ENCODE assay signal across 8 mouse cellular contexts in the genomic region with DNA sequence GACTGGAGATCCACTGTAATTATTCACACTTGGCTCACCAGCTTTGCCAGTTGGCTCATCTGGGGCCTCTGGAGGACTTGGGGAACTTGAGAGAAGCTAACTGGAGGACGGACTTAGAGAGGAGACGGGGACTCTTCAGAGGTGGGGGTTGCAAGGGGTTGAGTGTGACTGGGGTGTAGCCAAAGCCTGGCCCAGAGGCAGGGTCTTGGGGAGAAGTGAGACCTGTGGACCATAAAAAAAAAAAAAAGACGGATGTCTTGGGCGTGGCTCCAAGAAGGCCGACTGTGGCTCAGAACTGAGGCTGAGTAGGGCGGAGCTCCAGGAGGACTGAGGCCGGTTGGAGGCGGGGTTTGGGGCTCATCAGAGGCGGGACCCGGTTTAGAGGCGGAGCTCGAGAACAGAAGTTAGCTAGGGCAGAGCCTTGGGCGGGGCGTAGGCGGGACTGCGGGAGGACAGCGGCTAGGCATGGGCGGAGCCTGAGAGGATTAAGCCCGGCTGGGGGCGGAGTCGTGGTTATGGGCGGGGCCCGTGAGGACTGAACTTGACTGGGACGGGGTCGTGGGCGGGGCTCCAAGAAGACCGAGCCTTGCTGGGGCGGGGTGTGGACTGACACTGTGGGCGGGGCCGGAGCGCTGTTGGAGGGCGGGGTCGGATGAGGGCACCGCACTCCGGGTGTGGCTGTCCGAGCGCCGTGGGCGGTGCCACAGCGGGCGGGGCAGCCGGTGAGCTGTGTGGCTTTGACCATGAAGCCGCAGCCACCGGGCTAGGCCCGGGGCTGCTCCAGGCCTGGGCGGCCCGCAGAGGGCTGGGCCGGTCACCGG. TPM values are rescaled to one million over a fixed set of nuclear protein-coding genes. Genes with fewer than 3 reads are reported as not detected.
DNase-seq lines count a peak whose midpoint lies in the region; ATAC-seq and TF ChIP-seq lines count a peak whose summit lies in the region.

A gene (plus strand): TSS at position 638 of the 821 bp plus-strand sequence.

- H3K4me3 ChIP-seq in embryonic facial prominence, embryonic 13.5 days: peak within 1 kb of the TSS; percentile 60
- H3K4me3 ChIP-seq in kidney, adult 2 months (ENCODE audit: insufficient read depth, low read depth, low read length): peak within 1 kb of the TSS; percentile 60
- peak within 1 kb of the TSS; percentile 57 for H3K4me3 ChIP-seq in limb, embryonic 12.5 days (replicated peaks)
- peak within 1 kb of the TSS; percentile 61 for H3K4me3 ChIP-seq in midbrain, embryonic 15.5 days
- H3K4me3 ChIP-seq in spleen, adult 2 months (ENCODE audit: extremely low read depth, insufficient read depth, insufficient read length): peak within 1 kb of the TSS; percentile 59

- H3K4me1 ChIP-seq in embryonic facial prominence, embryonic 13.5 days: peaks cover 12% of the 10 kb centered on the region
- H3K4me1 ChIP-seq in kidney, adult 2 months (ENCODE audit: control insufficient read depth, insufficient read depth, low read length): peaks cover 5% of the 10 kb centered on the region; the same call in 1 of the 2 replicates
- peaks cover 17% of the 10 kb centered on the region for H3K4me1 ChIP-seq in limb, embryonic 12.5 days (replicated peaks)
- H3K4me1 ChIP-seq in midbrain, embryonic 15.5 days: peaks cover 20% of the 10 kb centered on the region
- peaks cover 6% of the 10 kb centered on the region for H3K4me1 ChIP-seq in spleen, adult 2 months (ENCODE audit: control insufficient read depth, insufficient read depth, insufficient read length)

- TF ChIP-seq CTCF in kidney, adult 2 months (conservative IDR thresholded peaks at IDR 0.05; ENCODE audit: insufficient read depth, insufficient read length, low read depth, low read length): no peak
- TF ChIP-seq CTCF in spleen, adult 2 months (IDR thresholded peaks at IDR 0.05; ENCODE audit: extremely low read depth, insufficient read depth, insufficient read length, insufficient replicate concordance): no peak

- 2% methylated on average over 46 of the region's 49 CpGs for WGBS in embryonic facial prominence, embryonic 13.5 days
- 2% methylated on average over 49 of the region's 49 CpGs for WGBS in kidney, adult 2 months
- WGBS in limb, embryonic 12.5 days: 2% methylated on average over 49 of the region's 49 CpGs
- WGBS in midbrain, embryonic 15.5 days: 3% methylated on average over 49 of the region's 49 CpGs
- 4% methylated on average over 48 of the region's 49 CpGs for WGBS in spleen, adult 2 months

- peaks cover 43% of the 10 kb centered on the region for H3K27me3 ChIP-seq in embryonic facial prominence, embryonic 13.5 days
- no peaks in the 10 kb centered on the region for H3K27me3 ChIP-seq in kidney, adult 2 months (replicated peaks; ENCODE audit: control insufficient read depth, insufficient read depth, low read length)
- H3K27me3 ChIP-seq in limb, embryonic 12.5 days: peaks cover 68% of the 10 kb centered on the region
- H3K27me3 ChIP-seq in midbrain, embryonic 15.5 days (replicated peaks): peaks cover 6% of the 10 kb centered on the region
- peaks cover 5% of the 10 kb centered on the region for H3K27me3 ChIP-seq in spleen, adult 2 months (ENCODE audit: control insufficient read depth, insufficient read depth, low read length)

- DNase-seq in 3134 (ENCODE audit: extremely low read depth, insufficient read length, low spot score): peak; percentile 100
- DNase-seq in adrenal gland, postnatal 36 days: peak; percentile 98 to 99
- DNase-seq in heart, adult 18-20 months: peak; percentile 97 to 98
- peak; percentile 98 for DNase-seq in kidney, adult 2 months
- peak; percentile 82 to 88 for DNase-seq in spleen, adult 2 months (ENCODE audit: low read depth in 1 of 2, low spot score in 2 of 2)

- H3K4me2 ChIP-seq in embryonic facial prominence, embryonic 13.5 days: peak within 1 kb of the TSS; percentile 99
- peak within 1 kb of the TSS; percentile 97 for H3K4me2 ChIP-seq in limb, embryonic 12.5 days
- H3K4me2 ChIP-seq in midbrain, embryonic 15.5 days: peak within 1 kb of the TSS; percentile 97

- ATAC-seq in embryonic facial prominence, embryonic 13.5 days (ENCODE audit: insufficient number of reproducible peaks, insufficient read depth, low FRiP score, low TSS enrichment, low read depth): peak; percentile 77
- ATAC-seq in limb, embryonic 12.5 days (ENCODE audit: insufficient number of reproducible peaks, insufficient read depth, low FRiP score, low TSS enrichment, low read depth): peak; percentile 61
- ATAC-seq in midbrain, embryonic 15.5 days (replicated peaks): peak; percentile 84

- no peaks in the 10 kb centered on the region for H3K9me3 ChIP-seq in embryonic facial prominence, embryonic 13.5 days
- H3K9me3 ChIP-seq in limb, embryonic 12.5 days: no peaks in the 10 kb centered on the region
- no peaks in the 10 kb centered on the region for H3K9me3 ChIP-seq in midbrain, embryonic 15.5 days

- TF ChIP-seq POLR2A in kidney, adult 2 months (IDR thresholded peaks at IDR 0.05; ENCODE audit: low read depth, low read length): no peak
- no peak for TF ChIP-seq POLR2A in spleen, adult 2 months (IDR thresholded peaks at IDR 0.05; ENCODE audit: low read depth, low read length)

- no peak within 1 kb of the TSS for H3K27ac ChIP-seq in embryonic facial prominence, embryonic 13.5 days
- no peak within 1 kb of the TSS for H3K27ac ChIP-seq in kidney, adult 2 months (ENCODE audit: insufficient read depth, low read depth, low read length)
- H3K27ac ChIP-seq in limb, embryonic 12.5 days: no peak within 1 kb of the TSS
- 0 out of 2 replicates have a peak within 1 kb of the TSS, but pooled peaks have one; percentile 40 for H3K27ac ChIP-seq in midbrain, embryonic 15.5 days
- H3K27ac ChIP-seq in spleen, adult 2 months (ENCODE audit: insufficient read depth, low read length): no peak within 1 kb of the TSS

- peak within 1 kb of the TSS; percentile 62 for H3K9ac ChIP-seq in embryonic facial prominence, embryonic 13.5 days
- peak within 1 kb of the TSS; percentile 45 for H3K9ac ChIP-seq in limb, embryonic 12.5 days (replicated peaks)
- H3K9ac ChIP-seq in midbrain, embryonic 15.5 days: peak within 1 kb of the TSS; percentile 57

- H3K36me3 ChIP-seq in embryonic facial prominence, embryonic 13.5 days: no peaks in the 10 kb centered on the region
- no peaks in the 10 kb centered on the region for H3K36me3 ChIP-seq in kidney, adult 2 months (ENCODE audit: control insufficient read depth, insufficient read depth, low read length)
- no peaks in the 10 kb centered on the region for H3K36me3 ChIP-seq in limb, embryonic 12.5 days
- H3K36me3 ChIP-seq in midbrain, embryonic 15.5 days (replicated peaks): no peaks in the 10 kb centered on the region
- H3K36me3 ChIP-seq in spleen, adult 2 months (ENCODE audit: control insufficient read depth, insufficient read depth, low read length): no peaks in the 10 kb centered on the region

RNA-seq across cellular contexts. Expression of the gene that starts here (rescaled TPM):
- total RNA-seq in adrenal gland, postnatal 36 days (2021): 10 to 100 TPM; 24.0 to 33.4 TPM
- 7.5 and 7.6 TPM in 2 replicates for polyA plus RNA-seq in embryonic facial prominence, embryonic 13.5 days (2015; fragmentation: Nextera tagmentation; extraction: Ambion mirVana)
- 10 to 100 TPM; 17.7 to 22.0 TPM for total RNA-seq in heart, adult 18-20 months (2021)
- 10.0 and 12.6 TPM in 2 replicates for polyA plus RNA-seq in kidney, adult 2 months (2012; rRNA removed)
- polyA plus RNA-seq in limb, embryonic 12.5 days (2016; fragmentation: Nextera tagmentation; extraction: Ambion mirVana): 3.8 and 4.1 TPM in 2 replicates
- polyA plus RNA-seq in midbrain, embryonic 15.5 days (2015; fragmentation: Nextera tagmentation; extraction: Ambion mirVana): 49.3 and 54.0 TPM in 2 replicates
- polyA plus RNA-seq in spleen, adult 2 months (2012; rRNA removed): 5.2 and 6.2 TPM in 2 replicates
